Mouse (Mus musculus): Measurements from ENCODE around the gene Trim33.

Gene Trim33

GRCm38 (mm10) chr3:103401342-103402098 lies 122.4 kb downstream of the Trim33 start:
- DNase-seq = peak; percentile 76

DNA sequence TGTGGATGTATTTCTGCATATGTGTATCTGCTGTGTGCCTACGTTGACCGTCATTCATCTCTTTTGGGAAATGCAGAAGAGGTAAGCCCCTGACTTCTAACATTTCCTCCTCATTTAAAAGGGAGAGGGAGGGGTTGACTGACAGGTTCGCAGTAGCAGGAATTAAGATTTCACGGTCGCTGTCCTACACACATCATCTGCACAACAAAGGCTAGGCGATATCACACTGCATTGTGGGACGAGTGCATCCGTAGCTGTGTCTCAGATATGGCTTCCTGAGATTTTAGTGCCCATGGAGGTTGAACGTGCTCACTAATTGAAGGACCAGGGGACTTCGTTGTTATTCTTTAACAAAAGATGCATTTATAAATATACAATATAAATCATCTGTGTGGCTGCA lies 123.1 kb downstream of the Trim33 start:
- no peak for DNase-seq

- no peak for DNase-seq
Observed at GRCm38 (mm10) chr3:103405135-103405534, 126.0 kb downstream of the Trim33 start.

DNA sequence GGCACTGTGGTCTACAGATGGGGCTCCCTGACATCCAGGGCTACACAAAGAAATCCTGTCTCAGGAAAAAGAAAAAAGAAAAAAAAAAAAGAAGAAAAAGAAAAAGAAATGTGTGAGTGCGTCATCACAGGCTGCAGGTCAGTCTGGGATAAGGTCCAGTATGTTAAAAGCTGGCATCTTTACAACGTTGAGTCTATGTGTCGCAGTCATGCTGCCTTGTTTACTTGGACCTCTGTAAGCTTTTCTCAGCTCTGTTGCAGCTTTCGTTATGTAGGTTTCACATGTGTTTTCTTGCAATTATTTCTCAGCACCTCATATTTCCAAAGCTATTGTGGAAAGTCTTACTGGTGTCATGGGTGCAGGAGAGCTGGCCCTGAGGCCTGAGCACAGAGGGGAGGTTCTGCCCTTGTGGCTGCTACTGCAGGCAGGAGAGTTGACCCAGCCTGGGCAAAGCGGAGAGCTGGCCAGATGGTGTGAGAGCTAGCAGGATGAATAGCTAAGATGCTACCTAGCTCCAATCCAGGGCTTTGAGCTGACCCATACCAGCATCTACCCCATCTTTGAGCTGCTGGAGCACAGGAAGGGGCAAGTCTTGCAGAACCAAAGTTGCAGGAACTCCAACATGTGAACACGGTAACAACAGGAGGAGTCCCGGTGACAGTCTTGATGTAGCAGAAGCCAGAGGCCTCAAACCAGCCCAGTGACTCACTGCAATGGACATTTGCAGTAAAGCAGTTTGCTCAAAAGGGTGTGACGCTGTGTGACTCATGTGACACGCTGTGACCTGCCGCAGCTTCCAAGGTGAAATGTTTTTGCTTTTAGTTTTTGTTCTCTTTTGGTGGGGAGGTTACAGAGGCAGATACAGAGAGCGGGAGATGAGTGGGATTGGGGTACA lies 127.0 kb downstream of the Trim33 start:
- no peak for DNase-seq
